17 mouse cellular contexts compared by ENCODE assay signal in genomic region chr4:96581425-96582088, GRCm38 (mm10). TPM values are rescaled to one million over a fixed set of nuclear protein-coding genes. Genes with fewer than 3 reads are reported as not detected.
DNase-seq lines count a peak whose midpoint lies in the region; ATAC-seq lines count a peak whose summit lies in the region.
"Had no signal": no experiment of that assay in that cellular context is flagged by ENCODE, and none has a peak within 500 bp of the region (broad histone marks: within the 10 kb centered on the region; RNA-seq: fewer than 3 reads in every experiment).

No protein-coding gene starts in this region.

- WGBS in intestine, embryonic 15.5 days, result 67% methylated on average over 1 of the region's 1 CpGs
- WGBS in intestine, embryonic 16.5 days, result 71% methylated on average over 1 of the region's 1 CpGs

- no peaks in the 10 kb centered on the region for H3K4me1 ChIP-seq in intestine, embryonic 15.5 days (replicated peaks)
- H3K4me1 ChIP-seq in intestine, embryonic 16.5 days (ENCODE audit: control insufficient read depth, insufficient read depth, low read length), result no peaks in the 10 kb centered on the region
- H3K4me1 ChIP-seq: heart, embryonic 12.5 days; liver, embryonic 13.5 days had no signal

- ATAC-seq in intestine, embryonic 15.5 days, result peak; percentile 34; the same call in 1 of the 2 replicates
- ATAC-seq in intestine, embryonic 16.5 days, result no peak
- ATAC-seq: intestine, postnatal 0 days had no signal

- H3K4me2 ChIP-seq in intestine, embryonic 15.5 days (replicated peaks), result no peak overlapping the region
- H3K4me2 ChIP-seq in intestine, embryonic 16.5 days (ENCODE audit: low read depth, low read length), result no peak overlapping the region
- H3K4me2 ChIP-seq: heart, embryonic 12.5 days; liver, embryonic 13.5 days had no signal

- no peak overlapping the region for H3K4me3 ChIP-seq in intestine, embryonic 15.5 days (replicated peaks)
- H3K4me3 ChIP-seq in intestine, embryonic 16.5 days (ENCODE audit: low read length), result no peak overlapping the region
- H3K4me3 ChIP-seq: heart, embryonic 12.5 days; left cerebral cortex, adult 2 months; liver, embryonic 13.5 days had no signal

- no peak overlapping the region for H3K27ac ChIP-seq in intestine, embryonic 15.5 days
- H3K27ac ChIP-seq in intestine, embryonic 16.5 days (ENCODE audit: low read length), result no peak overlapping the region
- H3K27ac ChIP-seq: liver, embryonic 13.5 days had no signal

- H3K9me3 ChIP-seq in intestine, embryonic 15.5 days, result no peaks in the 10 kb centered on the region
- H3K9me3 ChIP-seq in intestine, embryonic 16.5 days (ENCODE audit: control insufficient read depth, low read length), result no peaks in the 10 kb centered on the region
- H3K9me3 ChIP-seq: heart, embryonic 12.5 days; liver, embryonic 13.5 days had no signal

- DNase-seq in embryo, embryonic 11 days, result peak; percentile 2
- DNase-seq in embryo, embryonic 10 days (ENCODE audit: low spot score), result no peak
- DNase-seq in brain, adult 2 months (ENCODE audit: low read depth, low spot score), result peak; percentile 85
- peak; percentile 4 for DNase-seq in mesoderm, embryonic 11.5 days (ENCODE audit: low read depth, low spot score)
- DNase-seq in ovary, adult 18-20 months (ENCODE audit: low spot score), result no peak
- DNase-seq: B cell, adult 2 months; cerebellum, adult 9-11 months; heart, postnatal 36 days; kidney, postnatal 25 days; liver, embryonic 13.5 days; right cerebral cortex, postnatal 14 days; thymus, postnatal 4 days had no signal

- no peaks in the 10 kb centered on the region for H3K27me3 ChIP-seq in intestine, embryonic 15.5 days (replicated peaks)
- no peaks in the 10 kb centered on the region for H3K27me3 ChIP-seq in intestine, embryonic 16.5 days (replicated peaks; ENCODE audit: control insufficient read depth, insufficient read depth, low read length)
- H3K27me3 ChIP-seq: heart, embryonic 12.5 days; liver, embryonic 13.5 days had no signal

- no peaks in the 10 kb centered on the region for H3K36me3 ChIP-seq in intestine, embryonic 15.5 days
- H3K36me3 ChIP-seq in intestine, embryonic 16.5 days (ENCODE audit: control insufficient read depth, insufficient read depth, low read length), result no peaks in the 10 kb centered on the region
- H3K36me3 ChIP-seq: heart, embryonic 12.5 days; liver, embryonic 13.5 days had no signal

- H3K9ac ChIP-seq in intestine, embryonic 15.5 days, result no peak overlapping the region
- H3K9ac ChIP-seq in intestine, embryonic 16.5 days (ENCODE audit: low read depth, low read length), result no peak overlapping the region
- H3K9ac ChIP-seq: heart, embryonic 12.5 days; liver, embryonic 13.5 days had no signal

RNA-seq across cellular contexts. Expression of gene Cyp2j9, which starts 9.8 kb away (rescaled TPM):
- 3.3 TPM in 2 replicates for polyA plus RNA-seq in intestine, embryonic 15.5 days (2015; fragmentation: Nextera tagmentation; extraction: Ambion mirVana)
- 4.2 TPM in 2 replicates for polyA plus RNA-seq in intestine, embryonic 16.5 days (2015; fragmentation: Nextera tagmentation; extraction: Ambion mirVana)

RNA-seq across cellular contexts. Expression of gene Cyp2j6, which starts 28.1 kb away (rescaled TPM):
- 28.3 and 29.1 TPM in 2 replicates for polyA plus RNA-seq in intestine, embryonic 15.5 days (2015; fragmentation: Nextera tagmentation; extraction: Ambion mirVana)
- polyA plus RNA-seq in intestine, embryonic 16.5 days (2015; fragmentation: Nextera tagmentation; extraction: Ambion mirVana), result 48.0 and 59.1 TPM in 2 replicates

Comparison
In these comparisons a context has a peak if more than half of its experiments do, and no peak if none do; other contexts are left out.
1. DNase-seq: peak in embryo, embryonic 11 days (single experiment), brain, adult 2 months (single experiment) and mesoderm, embryonic 11.5 days (single experiment); none in embryo, embryonic 10 days (single experiment) and ovary, adult 18-20 months (single experiment).